Comparison of ENCODE assay signal across 8 mouse cellular contexts in the genomic region with DNA sequence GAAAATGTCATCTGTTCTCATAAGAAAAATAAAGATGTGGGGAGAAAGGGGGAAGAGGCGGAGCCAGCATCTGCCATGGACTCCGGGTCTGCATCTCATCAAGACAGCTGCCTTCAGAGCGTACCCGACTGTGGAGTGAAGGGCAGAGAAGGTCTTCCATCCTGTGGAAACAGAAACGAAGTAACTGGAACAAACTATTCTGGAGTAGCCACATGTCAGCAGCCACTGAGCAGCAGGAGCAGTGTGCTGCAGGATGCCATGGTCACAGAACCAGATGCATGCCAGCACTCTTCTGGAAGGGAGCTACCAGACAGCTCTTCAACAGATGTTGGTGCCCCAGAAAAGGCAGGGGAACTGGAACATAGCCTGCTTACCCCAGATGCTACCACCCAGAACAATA.
A peak's percentile ranks its signal among the peaks of the same experiment; 100 is the strongest.
DNase-seq lines count a peak whose midpoint lies in the region; ATAC-seq and TF ChIP-seq lines count a peak whose summit lies in the region.
"Had no signal": no experiment of that assay in that cellular context is flagged by ENCODE, and none has a peak within 500 bp of the region (broad histone marks: within the 10 kb centered on the region; RNA-seq: fewer than 3 reads in every experiment).

No protein-coding gene starts in this region.

- TF ChIP-seq EP300 in CH12.LX (IDR thresholded peaks at IDR 0.05; ENCODE audit: low read length), result no peak

- peaks cover 8 to 65% of the 10 kb centered on the region in 2 experiments for H3K4me1 ChIP-seq in CH12.LX (ENCODE audit: control insufficient read depth in 1 of 2, insufficient read depth in 2 of 2)
- H3K4me1 ChIP-seq in heart, embryonic 15.5 days (replicated peaks), result peaks cover 57% of the 10 kb centered on the region
- no peaks in the 10 kb centered on the region for H3K4me1 ChIP-seq in midbrain, embryonic 15.5 days

- H3K9ac ChIP-seq in CH12.LX (ENCODE audit: insufficient read depth, low read depth), result peak overlapping the region; percentile 21; the same call in 1 of the 2 replicates
- no peak overlapping the region for H3K9ac ChIP-seq in heart, embryonic 15.5 days
- no peak overlapping the region for H3K9ac ChIP-seq in midbrain, embryonic 15.5 days

- TF ChIP-seq CTCF in CH12.LX (conservative IDR thresholded peaks at IDR 0.05 in 1 of 2, IDR thresholded peaks at IDR 0.05 in 1 of 2; ENCODE audit: low read depth in 2 of 2, low read length in 2 of 2), result no peak

- peaks cover 2 to 55% of the 10 kb centered on the region in 2 experiments for H3K36me3 ChIP-seq in CH12.LX (replicated peaks in 1 of 2; ENCODE audit: control insufficient read depth in 1 of 2, insufficient read depth in 1 of 2, low read length in 1 of 2)
- peaks cover 27% of the 10 kb centered on the region; the same call in 1 of the 2 replicates for H3K36me3 ChIP-seq in heart, embryonic 15.5 days
- H3K36me3 ChIP-seq in midbrain, embryonic 15.5 days (replicated peaks), result no peaks in the 10 kb centered on the region

- DNase-seq in A20 (ENCODE audit: low read depth, low spot score), result peak; percentile 53
- DNase-seq in CH12.LX (ENCODE audit: extremely low read depth), result no peak
- DNase-seq in naive thymus-derived CD4-positive, alpha-beta T cell, adult 2 months (ENCODE audit: low read depth), result peak; percentile 50
- no peak for DNase-seq in lung, postnatal 10 days
- no peak for DNase-seq in adrenal gland, adult 8-10 months
- DNase-seq: lung, adult 2 months had no signal

- peak; percentile 54 for ATAC-seq in heart, embryonic 15.5 days (replicated peaks; ENCODE audit: insufficient number of reproducible peaks, insufficient read depth, low FRiP score, low read depth)
- no peak for ATAC-seq in midbrain, embryonic 15.5 days (replicated peaks)

- in situ Hi-C loops in CH12.LX (cut with MboI; ENCODE audit: low pct_ligation_motif_present, low pct_unique_long_range_greater_than_20kb, low sequenced_read_pairs), result no loop called here

- WGBS in heart, embryonic 15.5 days, result 19% methylated on average over 5 of the region's 5 CpGs
- WGBS in midbrain, embryonic 15.5 days, result 83% methylated on average over 5 of the region's 5 CpGs

- H3K79me2 ChIP-seq in CH12.LX (replicated peaks; ENCODE audit: control insufficient read depth, extremely low read depth, insufficient read depth, poor library complexity, severe bottlenecking), result peaks cover 13% of the 10 kb centered on the region

- H3K4me2 ChIP-seq in CH12.LX (ENCODE audit: insufficient read depth, low read depth, poor library complexity, severe bottlenecking), result peak overlapping the region; percentile 59
- no peak overlapping the region for H3K4me2 ChIP-seq in heart, embryonic 15.5 days
- no peak overlapping the region for H3K4me2 ChIP-seq in midbrain, embryonic 15.5 days

- H3K4me3 ChIP-seq in CH12.LX (replicated peaks in 1 of 3; ENCODE audit: low read depth in 2 of 3, low read length in 2 of 3, poor library complexity in 1 of 3), result no peak overlapping the region
- H3K4me3 ChIP-seq in heart, embryonic 15.5 days, result no peak overlapping the region
- H3K4me3 ChIP-seq in midbrain, embryonic 15.5 days, result no peak overlapping the region

- H3K27me3 ChIP-seq in CH12.LX (replicated peaks), result no peaks in the 10 kb centered on the region
- H3K27me3 ChIP-seq in heart, embryonic 15.5 days, result no peaks in the 10 kb centered on the region
- H3K27me3 ChIP-seq in midbrain, embryonic 15.5 days (replicated peaks), result no peaks in the 10 kb centered on the region

- no peaks in the 10 kb centered on the region for H3K9me3 ChIP-seq in CH12.LX (replicated peaks; ENCODE audit: low read length)
- no peaks in the 10 kb centered on the region for H3K9me3 ChIP-seq in heart, embryonic 15.5 days (replicated peaks)
- no peaks in the 10 kb centered on the region for H3K9me3 ChIP-seq in midbrain, embryonic 15.5 days

- H3K27ac ChIP-seq in CH12.LX (ENCODE audit: insufficient read depth, low read depth), result peak overlapping the region; percentile 74
- peak overlapping the region; percentile 83 for H3K27ac ChIP-seq in heart, embryonic 15.5 days
- no peak overlapping the region for H3K27ac ChIP-seq in midbrain, embryonic 15.5 days

- TF ChIP-seq RAD21 in CH12.LX (IDR thresholded peaks at IDR 0.05; ENCODE audit: low read depth, low read length), result no peak

- dilution Hi-C loops in CH12.LX (cut with MboI; ENCODE audit: extremely low pct_ligation_motif_present, extremely low pct_unique_long_range_greater_than_20kb, low sequenced_read_pairs), result no loop called here

- TF ChIP-seq POLR2A in CH12.LX (IDR thresholded peaks at IDR 0.05; ENCODE audit: low read depth, low read length), result no peak

TF ChIP-seq in CH12.LX, 34 proteins besides CTCF, POLR2A, EP300 and RAD21:
- TF ChIP-seq ZNF384 (IDR thresholded peaks at IDR 0.05; ENCODE audit: low read depth, low read length) (no peak), MYC (IDR thresholded peaks at IDR 0.05; ENCODE audit: low read depth, low read length) (no peak), ZMIZ1 (IDR thresholded peaks at IDR 0.05; ENCODE audit: low read depth, low read length) (no peak), KAT2A (IDR thresholded peaks at IDR 0.05; ENCODE audit: insufficient replicate concordance, low read length) (no peak), UBTF (IDR thresholded peaks at IDR 0.05; ENCODE audit: low read depth, low read length) (no peak), CHD2 (IDR thresholded peaks at IDR 0.05; ENCODE audit: low read length) (no peak), ZC3H11A (IDR thresholded peaks at IDR 0.05; ENCODE audit: low read depth, low read length) (no peak), MEF2A (IDR thresholded peaks at IDR 0.05; ENCODE audit: borderline replicate concordance, low read depth, low read length) (no peak), MAZ (IDR thresholded peaks at IDR 0.05; ENCODE audit: low read depth, low read length) (no peak), SIN3A (IDR thresholded peaks at IDR 0.05; ENCODE audit: low read length) (no peak), USF2 (conservative IDR thresholded peaks at IDR 0.05; ENCODE audit: low read depth, low read length) (no peak), GABPA (IDR thresholded peaks at IDR 0.05; ENCODE audit: insufficient replicate concordance, low read depth, low read length) (no peak), ZKSCAN1 (IDR thresholded peaks at IDR 0.05; ENCODE audit: borderline replicate concordance, low read depth, low read length) (no peak), BHLHE40 (IDR thresholded peaks at IDR 0.05; ENCODE audit: low read depth, low read length) (no peak), JUN (IDR thresholded peaks at IDR 0.05; ENCODE audit: insufficient read depth, low read depth, low read length) (no peak)

Comparison
In these comparisons a context has a peak if more than half of its experiments do, and no peak if none do; other contexts are left out.
1. DNase-seq: peak in A20 (single experiment) and naive thymus-derived CD4-positive, alpha-beta T cell, adult 2 months (single experiment); none in CH12.LX (single experiment), lung, postnatal 10 days (single experiment) and adrenal gland, adult 8-10 months (single experiment).